Mouse (Mus musculus): ENCODE measurements around the gene 4931422A03Rik.

GRCm38 (mm10) chr2:104035595-104035994 is 7.4 kb upstream of the 4931422A03Rik start:
- TF ChIP-seq CTCF (IDR thresholded peaks at IDR 0.05; ENCODE audit: insufficient read depth, low read depth, low read length): no peak
- TF ChIP-seq POLR2A (IDR thresholded peaks at IDR 0.05; ENCODE audit: insufficient read depth, low read depth, low read length): no peak

Measured in olfactory bulb, adult 2 months (tissue).